Mouse (Mus musculus) kidney, embryonic 14.5 days (tissue): ENCODE results near the gene 9130023H24Rik. TPM values are rescaled to one million over a fixed set of nuclear protein-coding genes. Genes with fewer than 3 reads are reported as not detected.

Source experiments
- polyA plus RNA-seq: library from polyadenylated mRNA; unstranded; fragments of >200 nt; fragmentation: Nextera tagmentation; extraction: Ambion mirVana; gene quantifications from 2 replicates; pipeline ENCODE4 v1.2.1, GENCODE M21; 2014

9130023H24Rik gene
- polyA plus RNA-seq, 1 experiment from 2014 or later, result 9.5 TPM

Other genes with a start within 250 kb of the 9130023H24Rik start
- 39.5 and 47.3 TPM in 2 replicates for gene Pycard, start 244.2 kb downstream of the 9130023H24Rik start, polyA plus RNA-seq
- gene Trim72, start 234.1 kb downstream of the 9130023H24Rik start, polyA plus RNA-seq, result 0.14 TPM in 1 of 2 replicates, not detected in the other
- gene Itgam, start 175.4 kb downstream of the 9130023H24Rik start, polyA plus RNA-seq, result 0.14 and 0.54 TPM in 2 replicates
- not detected in 2 replicates for gene Gm49368, start 175.3 kb downstream of the 9130023H24Rik start, polyA plus RNA-seq
- gene Itgax, start 108.5 kb downstream of the 9130023H24Rik start, polyA plus RNA-seq, result 0.05 TPM in 1 of 2 replicates, not detected in the other
- not detected in 2 replicates for gene Itgad, start 83.7 kb downstream of the 9130023H24Rik start, polyA plus RNA-seq
- not detected in 2 replicates for gene Cox6a2, start 31.6 kb downstream of the 9130023H24Rik start, polyA plus RNA-seq
- 11.7 and 12.9 TPM in 2 replicates for gene Armc5, start 689 bp downstream of the 9130023H24Rik start, polyA plus RNA-seq
- 44.3 and 61.7 TPM in 2 replicates for gene Tgfb1i1, start 8.8 kb upstream of the 9130023H24Rik start, polyA plus RNA-seq
- 1.1 and 2.2 TPM in 2 replicates for gene Slc5a2, start 27.6 kb upstream of the 9130023H24Rik start, polyA plus RNA-seq
- gene BC017158, start 60.1 kb upstream of the 9130023H24Rik start, polyA plus RNA-seq, result 26.9 and 32.1 TPM in 2 replicates
- 7.6 and 8.7 TPM in 2 replicates for gene Rgs10, start 180.7 kb upstream of the 9130023H24Rik start, polyA plus RNA-seq
- 40.0 and 41.0 TPM in 2 replicates for gene Tial1, start 223.7 kb upstream of the 9130023H24Rik start, polyA plus RNA-seq